Mouse (Mus musculus): ENCODE measurements around the gene Mgat3. TPM values are rescaled to one million over a fixed set of nuclear protein-coding genes. Genes with fewer than 3 reads are reported as not detected.

The Mgat3 gene
- polyA plus RNA-seq, 1 experiment from 2014 or later: 15.2 TPM

DNA sequence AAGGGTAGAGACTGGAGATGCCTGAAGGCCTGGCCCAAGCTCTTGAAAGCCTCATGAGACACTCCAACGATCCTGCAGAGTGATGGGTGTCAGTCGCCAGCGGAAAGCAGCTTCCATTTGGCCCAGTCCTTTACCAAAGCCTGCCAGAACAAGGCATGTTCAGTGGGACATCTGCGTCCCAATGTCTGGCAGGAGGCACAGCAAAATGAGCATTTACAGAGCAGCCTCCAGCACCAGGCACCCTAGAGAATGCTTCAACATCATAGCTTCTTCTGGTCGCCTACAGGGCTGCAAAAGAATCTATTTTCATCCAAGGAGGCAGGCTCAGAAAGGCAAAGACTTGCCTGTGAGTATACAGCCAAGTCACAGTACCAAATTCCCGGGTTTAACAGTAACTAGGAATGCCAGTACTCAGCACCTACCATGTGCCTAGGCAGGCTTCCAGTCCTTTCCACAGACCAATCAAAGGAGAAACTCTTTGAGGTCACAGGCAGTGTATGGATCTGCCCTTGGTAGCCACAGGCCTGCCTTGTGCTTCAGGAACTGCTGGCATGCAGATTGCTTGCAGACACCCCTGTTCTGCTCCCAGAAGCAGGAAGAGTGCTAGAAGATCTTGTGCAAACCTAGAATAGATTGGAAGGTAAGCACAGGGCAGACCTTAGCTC lies 28.7 kb downstream of the Mgat3 start:
- no peak overlapping the region for H3K9ac ChIP-seq (ENCODE audit: low read depth, low read length)
- no peaks in the 10 kb centered on the region for H3K4me1 ChIP-seq (ENCODE audit: control insufficient read depth, insufficient read depth, low read length)
- H3K36me3 ChIP-seq (ENCODE audit: control insufficient read depth, insufficient read depth, low read length): no peaks in the 10 kb centered on the region
- WGBS: 87% methylated on average over 6 of the region's 6 CpGs
- no peak for ATAC-seq
- H3K9me3 ChIP-seq (replicated peaks; ENCODE audit: control insufficient read depth, low read length, poor library complexity, severe bottlenecking): no peaks in the 10 kb centered on the region
- no peak overlapping the region for H3K4me2 ChIP-seq (ENCODE audit: low read length)
- H3K27me3 ChIP-seq (ENCODE audit: control insufficient read depth, insufficient read depth, low read depth, low read length): no peaks in the 10 kb centered on the region
- no peak overlapping the region for H3K4me3 ChIP-seq (ENCODE audit: low read depth, low read length)
- H3K27ac ChIP-seq (ENCODE audit: low read length): no peak overlapping the region

DNA sequence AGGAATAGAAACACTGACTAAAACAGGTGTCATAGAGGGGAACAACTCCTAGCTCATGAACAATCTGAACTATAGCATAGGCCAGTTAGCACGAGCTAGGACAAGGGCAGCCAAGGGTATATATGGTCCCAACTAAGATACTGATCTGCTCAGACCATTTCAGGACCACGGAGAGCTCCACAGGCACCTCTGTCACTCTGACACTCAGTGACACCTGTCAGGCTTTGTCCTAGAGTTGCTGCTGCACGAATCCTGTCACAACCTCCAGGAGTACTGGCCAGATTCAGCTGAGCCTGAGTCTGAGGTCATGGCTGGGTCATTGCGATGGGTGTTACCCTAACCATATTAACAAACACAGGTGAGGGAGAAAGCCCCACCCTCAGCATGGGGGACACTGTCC lies 29.9 kb downstream of the Mgat3 start:
- no peak for ATAC-seq
- no peaks in the 10 kb centered on the region for H3K4me1 ChIP-seq (ENCODE audit: control insufficient read depth, insufficient read depth, low read length)
- no peak overlapping the region for H3K9ac ChIP-seq (ENCODE audit: low read depth, low read length)
- H3K4me3 ChIP-seq (ENCODE audit: low read depth, low read length): no peak overlapping the region
- no peaks in the 10 kb centered on the region for H3K9me3 ChIP-seq (replicated peaks; ENCODE audit: control insufficient read depth, low read length, poor library complexity, severe bottlenecking)
- H3K36me3 ChIP-seq (ENCODE audit: control insufficient read depth, insufficient read depth, low read length): no peaks in the 10 kb centered on the region
- no peak overlapping the region for H3K4me2 ChIP-seq (ENCODE audit: low read length)
- no peak overlapping the region for H3K27ac ChIP-seq (ENCODE audit: low read length)
- 38% methylated on average over 4 of the region's 4 CpGs for WGBS
- H3K27me3 ChIP-seq (ENCODE audit: control insufficient read depth, insufficient read depth, low read depth, low read length): no peaks in the 10 kb centered on the region

DNA sequence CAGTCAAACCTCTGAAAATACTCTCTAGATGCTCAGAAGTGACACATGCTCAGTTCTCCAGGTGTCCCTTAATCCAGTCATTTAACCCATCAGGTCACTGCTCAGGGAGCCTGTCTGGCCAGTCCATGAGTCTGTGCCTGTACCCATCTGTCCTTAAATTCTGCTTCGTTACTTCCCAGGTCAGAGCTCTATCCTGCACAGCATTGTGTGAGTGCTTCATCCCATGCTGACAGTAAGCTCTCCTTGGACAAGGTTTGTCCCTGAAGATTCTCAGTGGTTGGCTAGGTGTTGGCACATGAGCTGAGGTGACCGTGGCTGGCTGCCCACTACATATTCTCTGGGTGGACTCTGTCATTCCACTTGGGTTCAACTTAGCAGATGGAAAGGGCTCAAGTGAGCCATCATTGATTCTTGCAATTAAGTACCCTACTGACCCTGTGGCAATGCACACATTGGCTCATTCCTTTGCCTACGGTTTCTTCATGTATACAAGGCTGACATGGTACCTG lies 32.6 kb downstream of the Mgat3 start:
- Histone ChIP-seq H3K4me2 (ENCODE audit: low read length) (no peak overlapping the region), H3K36me3 (ENCODE audit: control insufficient read depth, insufficient read depth, low read length) (peaks cover 3% of the 10 kb centered on the region), H3K27ac (ENCODE audit: low read length) (no peak overlapping the region), H3K9ac (ENCODE audit: low read depth, low read length) (no peak overlapping the region), H3K27me3 (ENCODE audit: control insufficient read depth, insufficient read depth, low read depth, low read length) (no peaks in the 10 kb centered on the region), H3K4me3 (ENCODE audit: low read depth, low read length) (no peak overlapping the region), H3K9me3 (replicated peaks; ENCODE audit: control insufficient read depth, low read length, poor library complexity, severe bottlenecking) (no peaks in the 10 kb centered on the region), H3K4me1 (ENCODE audit: control insufficient read depth, insufficient read depth, low read length) (no peaks in the 10 kb centered on the region)
- no peak for ATAC-seq
- 93% methylated on average over 3 of the region's 3 CpGs for WGBS

DNA sequence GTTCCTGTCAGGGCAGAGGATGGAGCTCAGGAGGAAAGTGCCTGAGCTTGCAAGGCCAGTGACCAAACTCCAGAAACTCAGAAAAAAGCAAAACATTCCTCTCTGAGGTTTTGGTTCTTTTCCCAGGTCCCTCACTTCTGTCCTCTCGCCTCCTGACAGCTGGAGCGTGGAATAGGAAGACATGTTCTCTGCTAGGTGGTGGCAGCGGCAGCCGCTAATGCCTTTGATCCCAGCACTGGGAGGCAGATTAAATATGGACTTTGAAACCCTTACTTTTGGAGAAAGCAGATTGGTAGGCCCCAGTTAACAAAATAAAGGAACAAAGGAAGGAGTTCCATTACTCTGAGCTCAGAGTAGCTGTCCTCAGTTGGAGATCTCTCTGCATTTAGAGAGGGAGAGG lies 34.9 kb downstream of the Mgat3 start:
- no peaks in the 10 kb centered on the region for H3K4me1 ChIP-seq (ENCODE audit: control insufficient read depth, insufficient read depth, low read length)
- WGBS: 14% methylated on average over 4 of the region's 4 CpGs
- peaks cover 18% of the 10 kb centered on the region for H3K36me3 ChIP-seq (ENCODE audit: control insufficient read depth, insufficient read depth, low read length)
- no peak for ATAC-seq
- no peaks in the 10 kb centered on the region for H3K9me3 ChIP-seq (replicated peaks; ENCODE audit: control insufficient read depth, low read length, poor library complexity, severe bottlenecking)
- H3K4me2 ChIP-seq (ENCODE audit: low read length): no peak overlapping the region
- no peaks in the 10 kb centered on the region for H3K27me3 ChIP-seq (ENCODE audit: control insufficient read depth, insufficient read depth, low read depth, low read length)
- no peak overlapping the region for H3K27ac ChIP-seq (ENCODE audit: low read length)
- H3K9ac ChIP-seq (ENCODE audit: low read depth, low read length): no peak overlapping the region
- no peak overlapping the region for H3K4me3 ChIP-seq (ENCODE audit: low read depth, low read length)

GRCm38 (mm10) chr15:80213688-80214087 lies 40.2 kb downstream of the Mgat3 start:
- Histone ChIP-seq H3K9me3 (replicated peaks; ENCODE audit: control insufficient read depth, low read length, poor library complexity, severe bottlenecking) (no peaks in the 10 kb centered on the region), H3K36me3 (ENCODE audit: control insufficient read depth, insufficient read depth, low read length) (peaks cover 18% of the 10 kb centered on the region), H3K27ac (ENCODE audit: low read length) (no peak overlapping the region), H3K27me3 (ENCODE audit: control insufficient read depth, insufficient read depth, low read depth, low read length) (no peaks in the 10 kb centered on the region), H3K4me2 (ENCODE audit: low read length) (no peak overlapping the region), H3K4me3 (ENCODE audit: low read depth, low read length) (no peak overlapping the region), H3K4me1 (ENCODE audit: control insufficient read depth, insufficient read depth, low read length) (no peaks in the 10 kb centered on the region), H3K9ac (ENCODE audit: low read depth, low read length) (no peak overlapping the region)
- no peak for ATAC-seq

DNA sequence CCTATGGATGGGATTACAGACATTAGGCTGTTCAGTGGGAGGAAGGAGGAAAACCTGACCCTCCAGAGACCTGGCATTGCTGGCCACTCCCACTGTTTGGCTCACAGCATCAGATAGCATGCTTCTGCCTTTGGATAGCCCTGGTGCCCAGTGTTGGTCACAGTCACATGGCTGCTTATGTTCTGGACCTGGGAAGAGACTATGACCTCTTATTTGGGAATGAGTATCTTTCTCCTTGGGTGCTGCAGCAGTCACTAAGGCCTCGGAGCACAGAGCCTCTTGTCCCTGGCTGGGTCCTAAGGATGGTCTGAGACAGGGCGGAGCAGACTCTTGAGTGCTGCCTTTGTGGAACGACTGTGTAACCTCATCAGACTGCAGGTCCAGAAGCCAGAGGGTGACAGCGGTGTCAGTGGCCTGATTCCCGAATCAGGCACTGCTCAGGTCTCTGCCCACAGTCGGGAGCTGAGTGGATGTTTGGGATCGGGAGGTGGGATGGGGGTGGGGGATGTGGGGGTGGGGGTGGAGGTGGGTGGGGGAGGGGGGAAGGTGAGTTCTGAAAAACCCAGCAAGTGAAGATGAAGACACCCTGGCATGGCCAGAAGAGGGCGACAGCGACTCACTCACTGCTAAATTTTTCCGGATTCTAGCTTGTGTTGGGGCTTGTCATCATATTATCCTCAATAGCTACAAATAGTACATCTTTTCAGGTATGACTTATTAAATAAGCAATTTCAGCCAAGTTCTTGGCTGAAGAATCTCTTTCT lies 42.4 kb downstream of the Mgat3 start:
- no peak overlapping the region for H3K4me3 ChIP-seq (ENCODE audit: low read depth, low read length)

GRCm38 (mm10) chr15:80216480-80216820 lies 42.9 kb downstream of the Mgat3 start:
- 70% methylated on average over 9 of the region's 9 CpGs for WGBS
- no peak for ATAC-seq
- no peak overlapping the region for H3K9ac ChIP-seq (ENCODE audit: low read depth, low read length)
- no peak overlapping the region for H3K4me2 ChIP-seq (ENCODE audit: low read length)
- no peak overlapping the region for H3K27ac ChIP-seq (ENCODE audit: low read length)
- no peaks in the 10 kb centered on the region for H3K27me3 ChIP-seq (ENCODE audit: control insufficient read depth, insufficient read depth, low read depth, low read length)
- peaks cover 12% of the 10 kb centered on the region for H3K36me3 ChIP-seq (ENCODE audit: control insufficient read depth, insufficient read depth, low read length)
- no peaks in the 10 kb centered on the region for H3K4me1 ChIP-seq (ENCODE audit: control insufficient read depth, insufficient read depth, low read length)
- no peaks in the 10 kb centered on the region for H3K9me3 ChIP-seq (replicated peaks; ENCODE audit: control insufficient read depth, low read length, poor library complexity, severe bottlenecking)
- no peak overlapping the region for H3K4me3 ChIP-seq (ENCODE audit: low read depth, low read length)

More for the DNA sequence above, 42.4 kb downstream of the Mgat3 start:
- Histone ChIP-seq H3K36me3 (ENCODE audit: control insufficient read depth, insufficient read depth, low read length) (peaks cover 17% of the 10 kb centered on the region), H3K27me3 (ENCODE audit: control insufficient read depth, insufficient read depth, low read depth, low read length) (no peaks in the 10 kb centered on the region), H3K27ac (ENCODE audit: low read length) (no peak overlapping the region), H3K4me1 (ENCODE audit: control insufficient read depth, insufficient read depth, low read length) (no peaks in the 10 kb centered on the region), H3K9me3 (replicated peaks; ENCODE audit: control insufficient read depth, low read length, poor library complexity, severe bottlenecking) (no peaks in the 10 kb centered on the region), H3K4me2 (ENCODE audit: low read length) (no peak overlapping the region), H3K9ac (ENCODE audit: low read depth, low read length) (no peak overlapping the region)
- no peak for ATAC-seq
- 15% methylated on average over 10 of the region's 10 CpGs for WGBS

DNA sequence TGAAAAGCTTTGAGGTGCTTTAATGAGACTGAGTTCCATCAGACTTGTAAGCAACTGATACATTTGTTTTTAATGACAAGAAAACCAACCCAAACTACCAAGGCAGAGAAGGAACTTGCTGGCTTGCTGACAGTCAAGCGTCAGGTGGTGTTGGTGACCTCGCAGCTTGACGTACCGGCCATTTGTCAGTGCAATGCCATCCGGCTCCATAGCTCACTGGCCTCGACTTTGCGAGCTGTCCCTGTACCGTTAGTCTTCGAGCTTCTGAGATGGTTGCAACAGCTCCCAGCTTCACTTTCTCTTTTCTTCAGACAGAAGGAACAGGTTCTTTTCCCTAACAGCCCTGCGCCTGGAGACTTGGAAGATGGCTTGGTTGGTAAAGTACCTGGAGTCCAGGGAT lies 44.0 kb downstream of the Mgat3 start:
- Histone ChIP-seq H3K27ac (ENCODE audit: low read length) (no peak overlapping the region), H3K4me3 (ENCODE audit: low read depth, low read length) (no peak overlapping the region), H3K9me3 (replicated peaks; ENCODE audit: control insufficient read depth, low read length, poor library complexity, severe bottlenecking) (no peaks in the 10 kb centered on the region), H3K4me1 (ENCODE audit: control insufficient read depth, insufficient read depth, low read length) (no peaks in the 10 kb centered on the region), H3K4me2 (ENCODE audit: low read length) (no peak overlapping the region), H3K27me3 (ENCODE audit: control insufficient read depth, insufficient read depth, low read depth, low read length) (no peaks in the 10 kb centered on the region), H3K36me3 (ENCODE audit: control insufficient read depth, insufficient read depth, low read length) (peaks cover 2% of the 10 kb centered on the region; the same call in 1 of the 2 replicates), H3K9ac (ENCODE audit: low read depth, low read length) (no peak overlapping the region)
- WGBS: 89% methylated on average over 10 of the region's 10 CpGs
- no peak for ATAC-seq

- Histone ChIP-seq H3K27ac (ENCODE audit: low read length) (no peak overlapping the region), H3K9me3 (replicated peaks; ENCODE audit: control insufficient read depth, low read length, poor library complexity, severe bottlenecking) (no peaks in the 10 kb centered on the region), H3K27me3 (ENCODE audit: control insufficient read depth, insufficient read depth, low read depth, low read length) (no peaks in the 10 kb centered on the region), H3K9ac (ENCODE audit: low read depth, low read length) (no peak overlapping the region), H3K4me1 (ENCODE audit: control insufficient read depth, insufficient read depth, low read length) (no peaks in the 10 kb centered on the region), H3K4me3 (ENCODE audit: low read depth, low read length) (no peak overlapping the region), H3K36me3 (ENCODE audit: control insufficient read depth, insufficient read depth, low read length) (no peaks in the 10 kb centered on the region), H3K4me2 (ENCODE audit: low read length) (peak overlapping the region; percentile 25)
- no peak for ATAC-seq
- 44% methylated on average over 14 of the region's 14 CpGs for WGBS
These were observed 45.7 kb downstream of the Mgat3 start for GRCm38 (mm10) chr15:80219211-80219610.
